Mouse (Mus musculus) heart, embryonic 12.5 days (tissue): ENCODE data around the gene Tff1. TPM values are rescaled to one million over a fixed set of nuclear protein-coding genes. Genes with fewer than 3 reads are reported as not detected.

ENCODE experiments used
- ATAC-seq: fragments of 200-750 bp; cut with Nextera tagmentation; 2 replicates; pipeline ENCODE4 v1.8.0; 2017; ENCODE audit warnings: moderate TSS enrichment, moderate library complexity; ENCODE audit not compliant: insufficient number of reproducible peaks, low FRiP score
- H3K27ac ChIP-seq: fragments of 300-500 bp; sonication (generic); 2 replicates; pipeline ENCODE4 v1.5.1; 2016; ENCODE audit warnings: mild to moderate bottlenecking, moderate library complexity; ENCODE audit not compliant: poor library complexity, severe bottlenecking
- H3K27me3 ChIP-seq: fragments of 300-500 bp; sonication (generic); replicated peaks from 2 replicates; pipeline ENCODE4 v1.6.1; 2016; ENCODE audit warnings: mild to moderate bottlenecking, moderate library complexity
- H3K36me3 ChIP-seq: fragments of 300-500 bp; sonication (generic); 2 replicates; pipeline ENCODE4 v1.6.1; 2016; ENCODE audit warnings: mild to moderate bottlenecking, moderate library complexity
- H3K4me1 ChIP-seq: fragments of 300-500 bp; sonication (generic); replicated peaks from 2 replicates; pipeline ENCODE4 v1.6.1; 2016; ENCODE audit warnings: mild to moderate bottlenecking
- H3K4me2 ChIP-seq: fragments of 300-500 bp; sonication (generic); 2 replicates; pipeline ENCODE4 v1.6.1; 2016; ENCODE audit warnings: mild to moderate bottlenecking, moderate library complexity
- H3K4me3 ChIP-seq: fragments of 300-500 bp; sonication (generic); 2 replicates; pipeline ENCODE4 v1.5.1; 2016; ENCODE audit warnings: mild to moderate bottlenecking
- H3K9ac ChIP-seq: fragments of 300-500 bp; sonication (generic); 2 replicates; pipeline ENCODE4 v1.6.1; 2016; ENCODE audit warnings: mild to moderate bottlenecking, moderate library complexity
- H3K9me3 ChIP-seq: fragments of 300-500 bp; sonication (generic); replicated peaks from 2 replicates; pipeline ENCODE4 v1.6.1; 2016; ENCODE audit warnings: mild to moderate bottlenecking, moderate library complexity
- WGBS: fragments of 180-500 bp; shearing (Covaris S2); methylation state at CpG from one replicate; pipeline ENCODE4 v1.1.7; 2016; 5-methylcytosine and 5-hydroxymethylcytosine counted together
- polyA plus RNA-seq: library from polyadenylated mRNA; unstranded; fragments of >200 nt; fragmentation: Nextera tagmentation; extraction: Ambion mirVana; gene quantifications from 2 replicates; pipeline ENCODE4 v1.2.1, GENCODE M21; 2016

The Tff1 gene
- not detected in 2 replicates for polyA plus RNA-seq

GRCm38 (mm10) chr17:31165127-31165526, at the start of gene Tff1:
Gene Tff1, minus strand, starts transcription at chr17:31165277.
- Histone ChIP-seq H3K36me3 (no peaks in the 10 kb centered on the region), H3K9me3 (no peaks in the 10 kb centered on the region), H3K4me1 (no peaks in the 10 kb centered on the region), H3K27me3 (0 out of 2 replicates have a peak, but pooled peaks cover 11% of the 10 kb centered on the region), H3K9ac (no peak within 1 kb of the TSS), H3K27ac (no peak within 1 kb of the TSS), H3K4me2 (no peak within 1 kb of the TSS), H3K4me3 (no peak within 1 kb of the TSS)
- ATAC-seq, result no peak
- WGBS, result 60% methylated on average over 6 of the region's 6 CpGs

DNA sequence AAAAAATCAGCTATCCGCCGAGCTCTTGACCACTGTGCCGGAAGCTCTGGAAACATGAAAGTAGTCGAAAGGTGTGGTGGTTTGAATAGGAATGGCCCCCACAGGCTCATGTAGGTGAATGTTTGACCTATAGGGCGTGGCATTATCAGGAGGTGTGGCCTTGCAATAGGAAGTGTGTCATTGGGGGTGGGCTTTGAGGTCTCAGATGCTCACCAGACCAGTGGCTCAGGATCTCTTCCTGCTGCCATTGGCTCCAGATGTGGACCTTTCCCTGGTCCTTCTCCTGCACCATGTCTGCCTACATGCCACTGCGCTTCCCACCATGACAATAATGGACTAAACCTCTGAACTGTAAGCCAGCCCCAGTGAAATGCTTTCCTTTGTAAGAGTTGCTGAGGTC, 46.8 kb upstream of the Tff1 start:
- no peaks in the 10 kb centered on the region for H3K27me3 ChIP-seq
- no peak overlapping the region for H3K4me2 ChIP-seq
- no peak overlapping the region for H3K27ac ChIP-seq
- no peak overlapping the region for H3K9ac ChIP-seq
- no peaks in the 10 kb centered on the region for H3K9me3 ChIP-seq
- H3K4me1 ChIP-seq, result peaks cover 7% of the 10 kb centered on the region
- ATAC-seq, result no peak
- no peak overlapping the region for H3K4me3 ChIP-seq
- no peaks in the 10 kb centered on the region for H3K36me3 ChIP-seq
- 92% methylated on average over 6 of the region's 6 CpGs for WGBS

DNA sequence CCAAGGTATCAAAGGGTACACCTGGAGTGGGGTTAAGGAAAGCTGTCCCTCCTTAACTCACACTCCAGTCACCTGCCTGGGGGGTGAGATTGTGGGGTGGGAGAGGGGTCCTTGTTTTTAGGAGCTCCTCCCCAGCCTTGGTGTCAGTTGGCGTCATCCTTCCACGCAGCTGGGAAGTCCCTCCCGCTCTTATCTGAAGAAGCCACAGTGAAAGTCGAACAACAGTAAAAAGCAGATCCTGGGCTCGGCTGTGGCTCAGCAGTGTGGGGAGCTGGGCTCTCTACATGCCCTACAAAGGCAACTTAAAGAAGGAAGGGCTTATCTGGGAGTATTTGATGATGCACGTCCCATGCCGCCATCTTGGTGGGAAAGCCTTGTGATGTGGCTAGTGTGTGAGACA, 45.2 kb upstream of the Tff1 start:
- no peaks in the 10 kb centered on the region for H3K27me3 ChIP-seq
- H3K4me1 ChIP-seq, result peaks cover 7% of the 10 kb centered on the region
- H3K36me3 ChIP-seq, result no peaks in the 10 kb centered on the region
- no peak overlapping the region for H3K4me2 ChIP-seq
- no peaks in the 10 kb centered on the region for H3K9me3 ChIP-seq
- H3K9ac ChIP-seq, result no peak overlapping the region
- WGBS, result 62% methylated on average over 7 of the region's 7 CpGs
- H3K4me3 ChIP-seq, result no peak overlapping the region
- no peak overlapping the region for H3K27ac ChIP-seq
- ATAC-seq, result no peak

- peaks cover 7% of the 10 kb centered on the region for H3K4me1 ChIP-seq
- H3K9me3 ChIP-seq, result no peaks in the 10 kb centered on the region
- no peak overlapping the region for H3K9ac ChIP-seq
- H3K27ac ChIP-seq, result no peak overlapping the region
- H3K4me3 ChIP-seq, result no peak overlapping the region
- no peak for ATAC-seq
- H3K4me2 ChIP-seq, result no peak overlapping the region
- no peaks in the 10 kb centered on the region for H3K27me3 ChIP-seq
- no peaks in the 10 kb centered on the region for H3K36me3 ChIP-seq
- 86% methylated on average over 11 of the region's 11 CpGs for WGBS
Measured at GRCm38 (mm10) chr17:31209376-31209930, 44.4 kb upstream of the Tff1 start.

GRCm38 (mm10) chr17:31208654-31209053, 43.6 kb upstream of the Tff1 start:
- Histone ChIP-seq H3K4me2 (no peak overlapping the region), H3K27ac (no peak overlapping the region), H3K9ac (no peak overlapping the region), H3K4me3 (no peak overlapping the region), H3K9me3 (no peaks in the 10 kb centered on the region), H3K27me3 (no peaks in the 10 kb centered on the region), H3K4me1 (peaks cover 7% of the 10 kb centered on the region), H3K36me3 (no peaks in the 10 kb centered on the region)
- ATAC-seq, result no peak
- WGBS, result 84% methylated on average over 8 of the region's 8 CpGs

- H3K36me3 ChIP-seq, result no peaks in the 10 kb centered on the region
- no peak; the same call in 1 of the 2 replicates for ATAC-seq
- WGBS, result 44% methylated on average over 12 of the region's 12 CpGs
- no peak within 1 kb of the TSS for H3K4me3 ChIP-seq
- H3K27me3 ChIP-seq, result no peaks in the 10 kb centered on the region
- no peak within 1 kb of the TSS for H3K9ac ChIP-seq
- no peak within 1 kb of the TSS for H3K4me2 ChIP-seq
- H3K9me3 ChIP-seq, result no peaks in the 10 kb centered on the region
- no peak within 1 kb of the TSS for H3K27ac ChIP-seq
- peaks cover 7% of the 10 kb centered on the region for H3K4me1 ChIP-seq
Measured at GRCm38 (mm10) chr17:31207771-31208334, 42.8 kb upstream of the Tff1 start, which contains the start of gene Ubash3a. Gene Ubash3a, plus strand, starts transcription at chr17:31207873.

DNA sequence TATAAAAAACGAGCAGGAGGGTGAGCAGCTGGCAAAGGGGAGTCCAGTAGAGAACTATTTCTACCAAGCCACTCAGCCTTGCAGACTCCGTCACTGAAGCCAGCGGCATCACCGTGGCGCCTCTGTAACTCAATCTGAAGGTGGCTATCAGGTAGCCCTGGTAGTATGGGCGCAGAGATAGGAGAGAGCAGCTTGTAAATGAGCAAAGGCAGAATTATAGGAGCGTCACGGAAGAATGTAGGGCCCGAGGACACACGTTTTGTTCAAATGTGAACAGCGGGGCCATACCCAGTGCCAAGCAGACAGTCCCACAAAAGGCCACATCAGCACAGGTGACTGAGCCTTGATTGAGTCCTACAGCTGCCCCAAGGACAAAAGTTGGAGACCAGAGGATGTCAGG, 33.8 kb upstream of the Tff1 start, which contains the start of gene Tmprss3:
Tmprss3 (minus strand) TSS at position 101 of the 400 bp plus-strand sequence.
- ATAC-seq, result no peak
- H3K4me1 ChIP-seq, result no peaks in the 10 kb centered on the region
- H3K4me3 ChIP-seq, result no peak within 1 kb of the TSS

DNA sequence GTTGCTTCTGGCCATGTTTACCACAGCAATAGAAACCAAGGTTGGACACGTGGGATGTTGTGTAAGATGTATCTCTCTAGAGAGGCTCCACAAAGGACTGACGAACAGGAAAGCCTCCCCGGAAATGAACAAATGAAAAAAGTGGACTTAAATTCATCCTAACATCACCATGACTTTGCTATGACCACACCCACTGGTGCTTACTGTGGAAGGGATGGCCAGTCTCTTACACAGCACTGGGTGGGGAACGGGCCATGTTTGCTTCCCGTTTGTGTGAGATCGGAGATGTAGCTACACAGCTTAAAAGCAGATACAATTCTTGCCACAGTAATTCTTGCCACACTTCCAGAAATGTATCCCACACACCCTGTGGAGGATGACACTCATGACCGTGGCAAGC, 31.2 kb upstream of the Tff1 start:
- Histone ChIP-seq H3K4me1 (no peaks in the 10 kb centered on the region), H3K27me3 (no peaks in the 10 kb centered on the region), H3K9me3 (no peaks in the 10 kb centered on the region), H3K4me2 (no peak overlapping the region), H3K4me3 (no peak overlapping the region), H3K36me3 (no peaks in the 10 kb centered on the region), H3K9ac (no peak overlapping the region), H3K27ac (no peak overlapping the region)
- no peak for ATAC-seq
- WGBS, result 86% methylated on average over 7 of the region's 7 CpGs

More for the DNA sequence above, 33.8 kb upstream of the Tff1 start, which contains the start of gene Tmprss3:
- H3K27me3 ChIP-seq, result no peaks in the 10 kb centered on the region
- H3K9ac ChIP-seq, result no peak within 1 kb of the TSS
- 82% methylated on average over 11 of the region's 11 CpGs for WGBS
- H3K4me2 ChIP-seq, result no peak within 1 kb of the TSS
- H3K36me3 ChIP-seq, result no peaks in the 10 kb centered on the region
- H3K27ac ChIP-seq, result no peak within 1 kb of the TSS
- no peaks in the 10 kb centered on the region for H3K9me3 ChIP-seq

DNA sequence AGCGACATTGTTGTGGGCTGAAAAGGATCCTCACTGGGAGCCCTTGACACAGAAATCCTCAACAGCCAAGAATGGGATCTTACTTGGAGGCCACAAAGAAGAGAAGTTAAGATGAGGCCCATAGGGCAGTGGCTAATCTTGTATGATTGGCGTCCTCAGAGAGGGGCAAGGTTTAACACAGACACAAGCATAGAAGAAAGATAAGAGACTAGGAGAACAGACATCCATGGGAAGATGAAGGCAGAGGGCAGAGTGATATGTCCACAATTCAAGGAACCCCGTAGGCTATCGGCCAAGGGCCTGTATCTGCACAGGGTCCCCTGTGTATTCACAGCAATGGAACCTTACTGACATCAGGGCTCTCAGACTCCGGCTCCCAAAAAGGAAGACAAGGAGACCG, 30.1 kb upstream of the Tff1 start:
- no peak overlapping the region for H3K4me2 ChIP-seq
- no peak overlapping the region for H3K9ac ChIP-seq
- no peaks in the 10 kb centered on the region for H3K27me3 ChIP-seq
- H3K36me3 ChIP-seq, result no peaks in the 10 kb centered on the region
- no peak overlapping the region for H3K4me3 ChIP-seq
- WGBS, result 74% methylated on average over 6 of the region's 6 CpGs
- no peak for ATAC-seq
- no peaks in the 10 kb centered on the region for H3K4me1 ChIP-seq
- no peak overlapping the region for H3K27ac ChIP-seq
- H3K9me3 ChIP-seq, result no peaks in the 10 kb centered on the region

DNA sequence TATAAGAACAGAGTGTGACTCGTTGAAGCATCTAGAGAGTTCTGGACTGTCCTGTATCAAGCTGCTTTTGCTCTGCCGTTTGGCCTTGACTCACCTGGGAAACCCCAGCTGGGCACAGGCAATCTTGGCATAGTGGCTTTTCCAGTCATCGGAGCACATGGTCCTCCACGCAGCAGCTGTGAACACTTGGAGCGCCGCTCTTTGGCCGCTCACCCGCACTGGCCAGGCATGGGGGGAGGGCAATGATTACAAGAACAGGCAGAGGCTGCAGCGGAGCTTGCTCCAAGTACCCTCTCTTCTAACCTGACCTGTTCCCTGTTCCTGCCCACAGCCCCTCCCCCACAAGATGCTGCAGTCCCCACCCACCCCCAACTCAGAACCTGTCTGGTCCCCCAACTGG, 28.3 kb upstream of the Tff1 start:
- Histone ChIP-seq H3K36me3 (no peaks in the 10 kb centered on the region), H3K4me2 (no peak overlapping the region), H3K9me3 (no peaks in the 10 kb centered on the region), H3K4me3 (no peak overlapping the region), H3K27me3 (0 out of 2 replicates have a peak, but pooled peaks cover 5% of the 10 kb centered on the region), H3K9ac (no peak overlapping the region), H3K4me1 (no peaks in the 10 kb centered on the region), H3K27ac (no peak overlapping the region)
- no peak for ATAC-seq
- 74% methylated on average over 9 of the region's 9 CpGs for WGBS

GRCm38 (mm10) chr17:31192663-31193062, 27.6 kb upstream of the Tff1 start:
- H3K4me1 ChIP-seq, result no peaks in the 10 kb centered on the region
- H3K4me3 ChIP-seq, result no peak overlapping the region
- 45% methylated on average over 2 of the region's 2 CpGs for WGBS
- H3K27me3 ChIP-seq, result 0 out of 2 replicates have a peak, but pooled peaks cover 5% of the 10 kb centered on the region
- H3K4me2 ChIP-seq, result no peak overlapping the region
- H3K36me3 ChIP-seq, result no peaks in the 10 kb centered on the region
- no peaks in the 10 kb centered on the region for H3K9me3 ChIP-seq
- no peak overlapping the region for H3K9ac ChIP-seq
- no peak overlapping the region for H3K27ac ChIP-seq
- no peak for ATAC-seq

DNA sequence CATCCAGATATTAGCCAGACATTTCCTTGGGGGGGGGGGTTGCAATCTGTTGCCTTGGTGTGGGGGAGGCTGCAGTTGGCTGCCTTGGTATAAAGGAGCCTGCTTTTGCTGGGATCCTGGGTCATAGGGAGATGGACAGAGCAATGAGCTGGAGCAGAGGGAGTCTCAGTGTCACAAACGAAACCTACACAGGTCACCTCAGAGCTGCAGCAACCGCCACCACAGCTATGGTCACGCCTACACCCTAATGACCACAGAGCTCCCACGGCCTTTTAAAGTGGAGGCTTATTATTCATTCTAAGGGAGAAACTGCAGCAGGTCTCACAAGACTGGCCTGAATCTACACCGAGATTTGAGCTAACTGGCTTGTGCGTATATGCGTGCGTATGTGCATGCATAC, 26.7 kb upstream of the Tff1 start:
- Histone ChIP-seq H3K9ac (no peak overlapping the region), H3K27ac (no peak overlapping the region), H3K36me3 (no peaks in the 10 kb centered on the region), H3K9me3 (no peaks in the 10 kb centered on the region), H3K4me1 (no peaks in the 10 kb centered on the region), H3K4me3 (no peak overlapping the region), H3K4me2 (no peak overlapping the region), H3K27me3 (0 out of 2 replicates have a peak, but pooled peaks cover 5% of the 10 kb centered on the region)
- 82% methylated on average over 8 of the region's 8 CpGs for WGBS
- ATAC-seq, result no peak
